Comparison of ENCODE assay signal across 9 mouse cellular contexts in genomic region chr11:49634101-49634500, GRCm38 (mm10). TPM values are rescaled to one million over a fixed set of nuclear protein-coding genes. Genes with fewer than 3 reads are reported as not detected.
DNase-seq lines count a peak whose midpoint lies in the region; ATAC-seq and TF ChIP-seq lines count a peak whose summit lies in the region.
"Had no signal": no experiment of that assay in that cellular context is flagged by ENCODE, and none has a peak within 500 bp of the region (broad histone marks: within the 10 kb centered on the region; RNA-seq: fewer than 3 reads in every experiment).

No protein-coding gene starts in this region.

- H3K9ac ChIP-seq in hindbrain, embryonic 13.5 days = peak overlapping the region; percentile 8; the same call in 1 of the 2 replicates
- no peak overlapping the region for H3K9ac ChIP-seq in midbrain, embryonic 14.5 days (replicated peaks; ENCODE audit: low read length)

- H3K4me1 ChIP-seq in kidney, adult 2 months (ENCODE audit: control insufficient read depth, insufficient read depth, low read length) = no peaks in the 10 kb centered on the region
- peaks cover 21% of the 10 kb centered on the region for H3K4me1 ChIP-seq in hindbrain, embryonic 13.5 days (replicated peaks)
- peaks cover 9% of the 10 kb centered on the region; the same call in 1 of the 2 replicates for H3K4me1 ChIP-seq in midbrain, embryonic 14.5 days (ENCODE audit: control insufficient read depth, insufficient read depth, low read length)

- no peak for TF ChIP-seq CTCF in kidney, adult 2 months (conservative IDR thresholded peaks at IDR 0.05; ENCODE audit: insufficient read depth, insufficient read length, low read depth, low read length)

- no peak for TF ChIP-seq POLR2A in kidney, adult 2 months (IDR thresholded peaks at IDR 0.05; ENCODE audit: low read depth, low read length)

- peak; percentile 29 for DNase-seq in kidney, adult 2 months
- DNase-seq in kidney, adult 9 months = no peak
- peak; percentile 42 for DNase-seq in ZHBTc4 (ENCODE audit: low read depth, low spot score)
- DNase-seq in midbrain, embryonic 14.5 days = peak; percentile 8
- no peak for DNase-seq in urinary bladder, postnatal 36 days (ENCODE audit: low spot score in 2 of 2)
- DNase-seq in right cerebral cortex, adult 2 months (ENCODE audit: low spot score in 2 of 2) = no peak
- DNase-seq in embryo, embryonic 9.5 days (ENCODE audit: extremely low spot score) = no peak
- DNase-seq: right cerebral cortex, postnatal 25 days had no signal

- H3K9me3 ChIP-seq in hindbrain, embryonic 13.5 days = no peaks in the 10 kb centered on the region
- H3K9me3 ChIP-seq in midbrain, embryonic 14.5 days (ENCODE audit: control insufficient read depth, low read length) = no peaks in the 10 kb centered on the region

- no peaks in the 10 kb centered on the region for H3K27me3 ChIP-seq in kidney, adult 2 months (replicated peaks; ENCODE audit: control insufficient read depth, insufficient read depth, low read length)
- peaks cover 77% of the 10 kb centered on the region for H3K27me3 ChIP-seq in hindbrain, embryonic 13.5 days
- H3K27me3 ChIP-seq in midbrain, embryonic 14.5 days (ENCODE audit: control insufficient read depth, insufficient read depth, low read length) = peaks cover 39% of the 10 kb centered on the region

- H3K27ac ChIP-seq in kidney, adult 2 months (ENCODE audit: insufficient read depth, low read depth, low read length) = no peak overlapping the region
- no peak overlapping the region for H3K27ac ChIP-seq in hindbrain, embryonic 13.5 days
- H3K27ac ChIP-seq in midbrain, embryonic 14.5 days (replicated peaks; ENCODE audit: low read depth, low read length) = no peak overlapping the region

- no peaks in the 10 kb centered on the region for H3K36me3 ChIP-seq in kidney, adult 2 months (ENCODE audit: control insufficient read depth, insufficient read depth, low read length)
- no peaks in the 10 kb centered on the region for H3K36me3 ChIP-seq in hindbrain, embryonic 13.5 days
- no peaks in the 10 kb centered on the region for H3K36me3 ChIP-seq in midbrain, embryonic 14.5 days (ENCODE audit: control insufficient read depth, insufficient read depth, low read length)

- H3K4me3 ChIP-seq in kidney, adult 2 months (ENCODE audit: insufficient read depth, low read depth, low read length) = no peak overlapping the region
- peak overlapping the region; percentile 29 for H3K4me3 ChIP-seq in hindbrain, embryonic 13.5 days
- H3K4me3 ChIP-seq in midbrain, embryonic 14.5 days (replicated peaks; ENCODE audit: low read depth, low read length) = peak overlapping the region; percentile 22

- peak overlapping the region; percentile 52 for H3K4me2 ChIP-seq in hindbrain, embryonic 13.5 days
- H3K4me2 ChIP-seq in midbrain, embryonic 14.5 days (ENCODE audit: low read length) = peak overlapping the region; percentile 50

- peak; percentile 18; the same call in 1 of the 2 replicates for ATAC-seq in hindbrain, embryonic 13.5 days (ENCODE audit: low FRiP score)
- no peak for ATAC-seq in midbrain, embryonic 14.5 days (ENCODE audit: low FRiP score, low TSS enrichment)

- 20% methylated on average over 22 of the region's 22 CpGs for WGBS in kidney, adult 2 months
- 8% methylated on average over 22 of the region's 22 CpGs for WGBS in hindbrain, embryonic 13.5 days
- 6% methylated on average over 22 of the region's 22 CpGs for WGBS in midbrain, embryonic 14.5 days

RNA-seq across cellular contexts. Expression of gene Flt4, which starts 25.0 kb away (rescaled TPM):
- polyA plus RNA-seq in kidney, adult 2 months (2012; rRNA removed) = 9.7 and 9.9 TPM in 2 replicates
- 1.5 and 2.2 TPM in 2 replicates for polyA plus RNA-seq in hindbrain, embryonic 13.5 days (2015; fragmentation: Nextera tagmentation; extraction: Ambion mirVana)
- polyA plus RNA-seq in midbrain, embryonic 14.5 days (2014; fragmentation: Nextera tagmentation; extraction: Ambion mirVana) = 1.1 and 2.1 TPM in 2 replicates

RNA-seq across cellular contexts. Expression of gene Scgb3a1, which starts 29.3 kb away (rescaled TPM):
- not detected in 2 replicates for polyA plus RNA-seq in kidney, adult 2 months (2012; rRNA removed)
- not detected in 2 replicates for polyA plus RNA-seq in hindbrain, embryonic 13.5 days (2015; fragmentation: Nextera tagmentation; extraction: Ambion mirVana)
- polyA plus RNA-seq in midbrain, embryonic 14.5 days (2014; fragmentation: Nextera tagmentation; extraction: Ambion mirVana) = not detected in 2 replicates

Comparison
In these comparisons a context has a peak if more than half of its experiments do, and no peak if none do; other contexts are left out.
1. DNase-seq: peak in kidney, adult 2 months (single experiment), ZHBTc4 (single experiment) and midbrain, embryonic 14.5 days (single experiment); none in kidney, adult 9 months (single experiment), urinary bladder, postnatal 36 days (0 of 2), right cerebral cortex, adult 2 months (0 of 2) and embryo, embryonic 9.5 days (single experiment).